Mouse (Mus musculus) right cerebral cortex, adult 18-20 months (tissue): ENCODE measurements at regions not wholly inside any gene's neighbourhood (a gene's known extent, or its start where the extent isn't known, plus 50 kb on each side); places are given as distances from the start of the nearest gene placed in this dataset.

Experiments
- DNase-seq: peaks from one replicate; pipeline ENCODE4 v3.0.0; 2022; ENCODE audit warnings: mixed read lengths

GRCm38 (mm10) chr9:59153126-59153525, 116.9 kb upstream of the Neo1 start:
- DNase-seq, result no peak

GRCm38 (mm10) chr9:59144256-59144800, 108.1 kb upstream of the Neo1 start:
- DNase-seq, result no peak

DNA sequence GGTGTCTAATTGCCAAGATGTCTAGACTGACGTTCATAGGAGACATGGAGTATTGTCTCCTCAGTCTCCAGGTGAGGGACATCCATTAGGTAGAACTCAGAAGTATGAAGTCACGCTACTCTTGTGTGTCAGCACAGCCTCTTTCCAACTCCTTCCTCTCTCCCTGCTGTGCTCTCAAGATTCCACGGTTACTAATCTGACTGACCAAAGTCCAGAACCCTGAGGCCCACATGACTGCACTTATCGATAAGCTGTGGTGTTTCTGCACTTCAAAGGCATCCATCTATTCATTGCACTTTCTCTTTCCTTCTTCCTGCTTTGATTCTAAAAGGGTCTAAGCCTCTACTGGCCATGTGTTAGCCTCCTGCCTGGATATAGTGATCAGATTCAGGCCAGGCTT, 107.4 kb upstream of the Neo1 start:
- no peak for DNase-seq

DNA sequence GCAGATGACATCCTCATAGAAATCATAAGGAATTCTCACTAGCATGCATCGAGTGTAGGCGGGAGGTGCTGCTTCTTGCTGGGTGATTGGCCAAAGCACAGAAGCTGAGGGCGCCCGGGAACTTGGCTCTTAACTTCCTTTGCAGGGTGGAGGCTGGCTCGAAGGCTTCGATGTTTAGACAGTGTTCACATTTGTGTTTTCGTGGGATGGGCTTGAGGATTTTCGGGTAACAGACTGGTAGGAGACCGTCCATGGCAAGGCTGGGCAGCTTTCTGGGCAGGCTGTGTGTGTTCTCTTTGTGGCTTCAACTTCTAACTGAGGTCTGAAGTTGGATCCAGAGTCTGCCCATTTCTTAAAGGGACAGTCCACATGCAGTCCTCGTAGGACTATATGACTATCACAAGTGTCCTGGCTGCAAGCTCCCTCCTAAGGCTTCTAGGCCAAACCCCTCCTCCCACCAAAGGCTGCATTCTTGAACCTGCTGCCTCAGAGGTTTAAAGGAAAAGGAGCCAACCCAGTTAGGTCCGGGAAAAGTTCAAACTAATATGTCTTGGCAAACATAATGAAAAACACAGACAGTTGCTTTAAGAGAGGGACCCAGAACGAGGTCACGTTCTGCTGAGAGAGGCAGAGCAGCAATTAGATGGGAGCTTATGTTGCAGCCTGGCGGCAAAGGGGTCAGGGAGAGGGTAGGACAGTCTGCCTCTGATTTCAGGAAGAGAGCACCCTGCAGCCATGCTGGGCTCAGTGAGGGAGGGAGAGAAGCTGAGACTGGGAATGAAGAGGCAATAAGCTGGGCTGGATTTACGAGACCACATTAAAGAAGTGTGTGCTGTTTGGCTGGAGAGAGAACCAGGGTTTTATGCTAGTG, 98.2 kb upstream of the Neo1 start:
- DNase-seq, result peak; percentile 68

GRCm38 (mm10) chr9:59129699-59130340, 93.6 kb upstream of the Neo1 start:
- no peak for DNase-seq

DNA sequence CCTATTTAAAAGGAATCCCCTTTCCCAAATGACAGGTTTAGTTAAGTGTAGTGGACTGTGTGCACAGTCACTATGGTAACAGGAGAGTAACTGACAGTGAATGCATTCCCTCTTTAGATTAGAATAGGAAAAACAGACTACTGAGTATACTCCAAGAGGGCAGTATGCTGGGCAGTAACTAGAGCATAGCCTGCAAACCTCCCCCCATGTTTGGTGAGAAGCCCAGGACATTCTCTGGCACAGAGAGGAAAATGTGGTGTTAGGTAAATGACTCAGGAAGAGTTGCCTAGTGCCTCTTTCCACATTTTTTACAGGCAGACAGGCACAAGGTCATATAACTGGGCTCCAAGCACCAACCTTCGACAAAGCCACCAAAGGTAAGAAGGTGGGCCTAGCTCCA, 93.0 kb upstream of the Neo1 start:
- DNase-seq, result no peak

- no peak for DNase-seq
These were observed 91.8 kb upstream of the Neo1 start for GRCm38 (mm10) chr9:59128023-59128422.

DNA sequence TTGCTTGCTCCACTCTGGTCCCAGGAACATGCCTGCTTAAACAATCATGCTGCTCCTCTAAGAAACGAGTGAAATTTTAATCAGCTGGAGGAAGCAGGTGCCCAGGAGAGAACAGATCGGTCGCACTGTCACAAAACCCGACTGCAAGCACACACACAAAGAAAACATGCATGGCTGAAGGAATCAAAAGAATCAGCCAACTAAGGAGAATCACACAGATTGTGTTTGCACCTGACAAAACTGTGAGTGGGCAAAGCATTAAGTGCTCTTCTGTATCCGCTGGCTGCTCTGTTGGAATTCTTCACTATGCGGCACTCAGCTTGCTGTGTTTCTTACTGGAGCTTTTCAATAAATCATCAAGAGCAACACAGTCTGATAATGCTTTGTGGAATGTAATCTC, 89.6 kb upstream of the Neo1 start:
- DNase-seq, result no peak

- DNase-seq, result peak; percentile 46
These were observed 80.3 kb upstream of the Neo1 start for GRCm38 (mm10) chr9:59116561-59116960.

DNA sequence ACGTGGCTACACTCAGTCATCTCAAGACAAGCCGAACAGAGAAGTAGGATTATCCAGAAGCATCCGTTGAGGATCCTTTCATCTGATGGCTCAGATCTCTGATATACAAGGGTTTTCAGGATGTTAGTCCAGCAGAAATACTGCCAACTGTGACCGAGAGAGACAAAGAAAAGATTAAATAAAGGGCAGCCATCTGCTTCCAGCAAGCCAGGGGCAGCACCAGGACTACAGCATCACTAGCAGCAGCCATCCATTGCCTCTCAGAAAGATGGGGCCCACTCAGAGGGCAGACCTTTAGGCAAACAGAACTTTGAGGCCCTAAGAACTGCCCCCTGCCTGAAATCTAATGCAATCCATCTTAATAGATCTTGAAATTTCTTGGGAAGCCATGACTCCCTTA, 77.6 kb upstream of the Neo1 start:
- DNase-seq, result no peak

DNA sequence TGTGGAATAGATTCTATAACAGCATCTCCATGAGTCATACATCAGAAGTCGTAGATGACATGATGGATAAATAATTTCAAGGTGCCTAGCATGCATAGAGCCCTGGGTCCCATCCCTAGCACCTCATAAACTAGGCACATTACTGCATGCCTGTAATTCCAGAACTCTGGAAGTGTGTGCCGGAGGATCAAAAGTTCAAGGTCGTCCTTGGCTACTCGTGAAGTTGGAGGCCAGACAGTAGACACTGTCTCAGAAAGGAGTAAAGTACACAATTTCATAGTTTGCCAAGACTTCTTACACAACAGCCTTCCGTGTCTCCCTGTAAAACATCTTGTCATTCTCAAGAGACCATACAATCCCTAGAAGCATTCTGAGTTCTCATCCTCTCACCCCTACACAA, 63.5 kb upstream of the Neo1 start:
- no peak for DNase-seq

- no peak for DNase-seq
These were observed 61.3 kb upstream of the Neo1 start for GRCm38 (mm10) chr9:59097564-59097963.

GRCm38 (mm10) chr9:59096551-59097268, 60.5 kb upstream of the Neo1 start:
- peak; percentile 62 for DNase-seq

DNA sequence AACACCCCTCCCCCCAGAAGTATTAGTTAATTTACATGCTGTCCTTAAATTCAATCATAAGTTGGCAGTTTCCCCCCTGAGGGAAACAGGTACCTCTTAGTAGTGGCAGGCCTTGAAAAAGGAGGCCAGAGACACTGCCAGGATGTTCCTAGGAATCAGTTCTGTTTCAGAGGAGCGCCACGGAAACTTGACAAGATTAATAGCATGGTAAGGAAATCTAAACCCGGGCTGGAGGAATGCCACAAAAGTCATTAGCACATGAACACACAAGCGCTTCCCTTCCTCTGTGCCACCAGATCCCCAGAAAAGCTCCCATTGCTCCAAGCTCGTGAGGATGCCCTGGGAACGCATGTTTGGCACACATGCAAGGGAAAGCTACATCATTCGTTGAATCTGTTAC, 59.4 kb upstream of the Neo1 start:
- DNase-seq, result no peak

DNA sequence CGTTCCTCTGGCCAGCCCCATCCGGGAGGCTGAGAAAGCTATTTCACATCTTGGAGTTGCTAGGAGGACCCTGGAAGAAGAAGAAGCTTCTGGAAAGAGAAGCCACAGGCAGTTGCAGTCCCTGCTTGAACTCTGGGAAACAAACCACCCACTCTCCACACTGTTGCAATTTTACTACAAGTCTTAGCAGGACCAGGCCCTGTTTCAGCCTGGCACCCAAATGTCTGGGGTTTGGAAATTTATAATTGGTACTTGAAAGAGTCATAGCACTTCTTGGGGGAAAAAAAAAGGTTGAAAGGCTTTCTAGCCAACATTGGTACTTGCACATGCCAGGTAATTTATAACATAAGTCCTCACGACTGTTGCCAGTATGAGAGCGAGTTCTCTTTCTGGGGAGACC, 57.9 kb upstream of the Neo1 start:
- DNase-seq, result no peak

GRCm38 (mm10) chr9:59091179-59091578, 54.9 kb upstream of the Neo1 start:
- DNase-seq, result no peak

DNA sequence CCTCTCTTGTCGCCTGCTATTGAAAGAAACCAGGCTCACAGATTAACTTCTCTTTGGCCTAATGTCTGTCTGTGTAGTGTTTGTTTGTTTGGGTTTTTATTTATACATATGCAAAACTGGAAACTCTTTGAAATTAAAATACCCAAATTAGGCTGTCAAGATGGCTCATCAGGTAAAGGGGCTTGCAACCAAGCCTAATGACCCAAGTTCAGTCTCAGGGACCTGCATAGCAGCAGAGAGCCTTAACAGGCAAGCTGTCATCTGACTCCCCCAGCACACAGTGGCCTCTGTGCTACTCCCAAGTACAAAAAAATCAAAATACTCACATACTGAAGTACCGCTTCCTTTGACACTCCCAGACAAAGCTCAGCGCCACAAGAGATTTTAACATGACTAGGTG, 51.5 kb upstream of the Neo1 start:
- DNase-seq, result no peak

DNA sequence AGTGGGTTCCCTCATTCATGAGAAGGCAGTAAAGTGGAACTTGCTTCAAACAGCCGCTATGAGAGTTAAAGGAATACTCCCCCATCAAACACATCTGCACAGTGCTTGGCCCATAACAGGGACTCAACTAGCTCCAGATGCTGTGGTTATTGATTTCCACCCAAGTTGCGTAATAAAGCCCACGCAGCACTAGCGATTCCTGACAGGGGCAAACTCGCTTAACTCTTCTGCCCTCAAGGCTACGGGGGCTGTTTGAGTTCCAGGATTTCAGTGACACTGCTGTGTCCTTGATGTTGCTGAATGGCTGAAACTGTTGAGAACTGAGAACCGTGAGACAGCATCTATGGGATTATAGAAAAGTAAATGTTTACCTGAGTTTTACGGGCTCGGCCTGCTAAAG, 50.9 kb upstream of the Neo1 start:
- no peak for DNase-seq

- no peak for DNase-seq
These were observed 50.4 kb upstream of the Neo1 start for GRCm38 (mm10) chr9:59086556-59087102.
